Mouse (Mus musculus) myocyte (in vitro differentiated cells): ENCODE data around the gene Sptlc2.

Source experiments
- CEBPB ChIP-seq: IDR thresholded peaks from 2 replicates; pipeline ENCODE4 v1.6.1; 2011; ENCODE audit warnings: mild to moderate bottlenecking, moderate library complexity; ENCODE audit not compliant: poor library complexity, insufficient read depth, severe bottlenecking
- E2F4 ChIP-seq: IDR thresholded peaks from one replicate; pipeline ENCODE4 v1.6.1; 2011; ENCODE audit warnings: mild to moderate bottlenecking, control low read depth, moderate library complexity; ENCODE audit not compliant: insufficient read depth
- MAX ChIP-seq: IDR thresholded peaks from one replicate; pipeline ENCODE4 v1.6.1; 2011; ENCODE audit warnings: low read depth, mild to moderate bottlenecking, control low read depth
- MYOD1 ChIP-seq, 3 experiments: IDR thresholded peaks; one replicate each; pipeline ENCODE4 v1.6.1; 2011; ENCODE audit warnings: control low read depth in 2 of 3, low read depth in 2 of 3, mild to moderate bottlenecking in 2 of 3, moderate library complexity in 1 of 3; ENCODE audit not compliant: insufficient read length in 2 of 3, control insufficient read depth in 1 of 3
- MYOG ChIP-seq, 3 experiments: IDR thresholded peaks; one replicate each; pipeline ENCODE4 v1.6.1; 2011; ENCODE audit warnings: control low read depth in 2 of 3, low read depth in 2 of 3, mild to moderate bottlenecking in 2 of 3; ENCODE audit not compliant: insufficient read length in 2 of 3, control insufficient read depth in 1 of 3, insufficient read depth in 1 of 3
- POLR2A ChIP-seq: IDR thresholded peaks from one replicate; pipeline ENCODE4 v1.6.1; 2011; ENCODE audit warnings: low read depth, mild to moderate bottlenecking, control low read depth, moderate library complexity; ENCODE audit not compliant: insufficient read length
- POLR2AphosphoS2 ChIP-seq: IDR thresholded peaks from one replicate; pipeline ENCODE4 v1.6.1; 2011; ENCODE audit warnings: low read depth, control low read depth; ENCODE audit not compliant: insufficient read length
- REST ChIP-seq: IDR thresholded peaks from one replicate; pipeline ENCODE4 v1.6.1; 2011; ENCODE audit warnings: mild to moderate bottlenecking, control low read depth, moderate library complexity; ENCODE audit not compliant: insufficient read depth, insufficient read length
- SRF ChIP-seq: IDR thresholded peaks from one replicate; pipeline ENCODE4 v1.6.1; 2011; ENCODE audit warnings: low read depth; ENCODE audit not compliant: control insufficient read depth, insufficient read length
- TCF12 ChIP-seq: IDR thresholded peaks from one replicate; pipeline ENCODE4 v1.6.1; 2011; ENCODE audit warnings: mild to moderate bottlenecking, control low read depth; ENCODE audit not compliant: poor library complexity, insufficient read depth, severe bottlenecking
- TCF3 ChIP-seq: IDR thresholded peaks from one replicate; pipeline ENCODE4 v1.6.1; 2011; ENCODE audit warnings: low read depth, control low read depth; ENCODE audit not compliant: insufficient read length
- USF1 ChIP-seq: IDR thresholded peaks from one replicate; pipeline ENCODE4 v1.6.1; 2011; ENCODE audit warnings: low read depth, mild to moderate bottlenecking, control low read depth, moderate library complexity

GRCm38 (mm10) chr12:87279879-87280278 is 108.3 kb downstream of the Sptlc2 start:
- TF ChIP-seq MAX (no peak), POLR2A (no peak), POLR2AphosphoS2 (no peak), E2F4 (no peak), CEBPB (no peak), TCF3 (no peak), USF1 (no peak), TCF12 (no peak), SRF (no peak), MYOD1 (IDR thresholded peaks at IDR 0.05; ENCODE audit: control insufficient read depth in 1 of 3, insufficient read length in 2 of 3, low read depth in 2 of 3) (no peak), MYOG (IDR thresholded peaks at IDR 0.05; ENCODE audit: control insufficient read depth in 1 of 3, insufficient read depth in 1 of 3, insufficient read length in 2 of 3, low read depth in 2 of 3) (no peak), REST (no peak)
